Mouse (Mus musculus) CD8-positive naive resting alpha-beta T cell, adult 57 days (primary cell): ENCODE data around the gene Lrrc8d. TPM values are rescaled to one million over a fixed set of nuclear protein-coding genes. Genes with fewer than 3 reads are reported as not detected.

Experiments used
- total RNA-seq: library from RNA; stranded (reverse); gene quantifications from one replicate; pipeline ENCODE4 v1.2.4, GENCODE M21; 2023

Lrrc8d gene
- 39.6 TPM for total RNA-seq

DNA sequence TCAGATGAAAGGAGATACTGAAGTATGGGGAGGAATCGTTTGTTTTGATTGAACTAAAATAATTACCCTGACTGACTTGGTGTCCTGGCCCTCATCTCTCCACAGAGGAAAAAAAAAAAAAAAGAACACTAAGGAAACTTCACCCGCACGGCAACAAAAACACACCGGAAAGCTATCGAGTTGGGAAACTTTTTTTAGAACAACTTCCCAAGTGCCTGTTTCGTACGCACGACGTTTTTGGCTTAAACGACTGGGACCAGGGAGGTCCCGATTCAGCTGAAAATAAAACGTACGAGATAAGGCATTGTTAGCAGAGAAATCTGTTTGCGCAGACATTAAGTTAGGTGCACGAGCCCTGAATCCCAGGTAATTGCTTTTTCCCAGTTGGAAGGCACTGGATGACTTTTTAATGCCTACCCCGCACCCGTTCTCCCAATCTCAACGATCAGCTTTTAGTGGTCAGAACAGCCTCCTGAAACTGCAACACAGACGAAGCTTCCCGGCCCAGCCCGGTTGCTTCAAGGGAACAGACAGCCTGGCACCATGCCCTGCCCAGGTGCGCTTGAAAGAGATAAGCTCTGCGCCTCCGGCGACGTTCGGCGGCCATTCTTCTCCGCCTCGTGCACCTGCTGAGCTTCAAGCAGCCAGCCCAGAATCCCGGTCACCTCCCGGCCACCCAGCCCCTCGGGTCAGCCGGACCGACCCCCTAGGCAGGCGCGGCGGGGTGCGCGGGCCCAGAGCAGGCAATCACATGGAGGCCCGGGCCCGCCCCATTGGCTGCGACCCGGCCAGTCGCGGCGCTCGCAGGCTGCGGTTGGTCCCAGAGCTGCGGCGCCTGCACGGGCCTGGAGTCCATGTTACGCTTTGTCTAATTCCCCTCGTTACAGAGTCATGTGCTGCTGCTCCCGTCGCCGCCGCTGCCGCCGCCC is at the start of gene Lrrc8d:
Gene Lrrc8d (plus strand): TSS at position 829 of the 929 bp plus-strand sequence.

DNA sequence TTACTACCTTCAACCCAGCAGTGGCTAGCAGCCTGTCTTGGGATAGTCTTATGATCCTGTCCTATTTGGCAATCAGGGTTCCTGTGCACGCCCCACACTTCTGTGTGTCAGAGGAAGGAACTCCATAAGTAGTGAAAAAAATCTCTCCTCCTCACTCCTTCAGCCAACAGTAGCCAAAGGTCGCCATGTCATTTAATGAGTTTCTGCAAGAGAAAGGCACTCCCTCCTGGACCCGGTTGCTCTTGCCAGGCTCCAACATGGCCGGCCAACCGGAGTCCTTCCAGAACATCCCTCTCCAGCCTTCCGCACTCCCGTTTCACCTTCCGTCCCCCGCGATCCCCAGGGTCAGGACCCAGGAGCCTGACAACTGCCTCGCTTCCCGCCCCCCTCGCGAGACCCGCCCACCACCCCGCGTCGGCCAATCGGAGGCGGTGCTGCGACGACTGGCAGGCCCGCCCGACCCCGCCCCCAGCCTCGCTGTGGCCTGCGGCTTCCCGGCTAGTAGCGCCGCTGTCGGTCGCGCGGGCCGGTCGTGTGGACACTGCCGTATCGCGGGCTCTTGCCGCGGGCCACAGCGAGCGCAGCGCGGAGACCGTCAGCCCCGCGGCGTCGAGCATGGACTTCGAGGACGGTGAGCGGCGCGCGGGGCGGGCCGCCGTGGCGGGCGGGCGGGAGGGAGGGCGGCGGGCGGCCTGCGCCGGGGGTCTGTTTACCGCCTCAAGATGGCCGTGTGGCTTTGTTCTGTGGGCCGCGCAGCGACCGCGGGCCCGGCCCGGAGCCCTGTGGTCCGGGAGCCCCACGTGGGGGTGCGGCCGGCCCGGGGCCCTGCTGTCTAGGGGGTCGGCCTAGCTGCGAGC is 176.5 kb downstream of the Lrrc8d start, which contains the start of gene Zfp326:
Gene Zfp326 (plus strand): TSS at position 498 of the 857 bp plus-strand sequence.

Other genes with a start within 250 kb of the Lrrc8d start
- 114 TPM for gene Lrrc8c, start 180.6 kb upstream of the Lrrc8d start, total RNA-seq
- 45.0 TPM for gene Zfp326, start 176.6 kb downstream of the Lrrc8d start, total RNA-seq